Mouse (Mus musculus) fibroblast of lung, adult 2 months (primary cell): ENCODE data around the gene Tagln.

Experiments
- DNase-seq: peaks from one replicate; pipeline ENCODE4 v3.0.0-alpha.2; 2011; ENCODE audit warnings: low read depth

Gene Tagln

DNA sequence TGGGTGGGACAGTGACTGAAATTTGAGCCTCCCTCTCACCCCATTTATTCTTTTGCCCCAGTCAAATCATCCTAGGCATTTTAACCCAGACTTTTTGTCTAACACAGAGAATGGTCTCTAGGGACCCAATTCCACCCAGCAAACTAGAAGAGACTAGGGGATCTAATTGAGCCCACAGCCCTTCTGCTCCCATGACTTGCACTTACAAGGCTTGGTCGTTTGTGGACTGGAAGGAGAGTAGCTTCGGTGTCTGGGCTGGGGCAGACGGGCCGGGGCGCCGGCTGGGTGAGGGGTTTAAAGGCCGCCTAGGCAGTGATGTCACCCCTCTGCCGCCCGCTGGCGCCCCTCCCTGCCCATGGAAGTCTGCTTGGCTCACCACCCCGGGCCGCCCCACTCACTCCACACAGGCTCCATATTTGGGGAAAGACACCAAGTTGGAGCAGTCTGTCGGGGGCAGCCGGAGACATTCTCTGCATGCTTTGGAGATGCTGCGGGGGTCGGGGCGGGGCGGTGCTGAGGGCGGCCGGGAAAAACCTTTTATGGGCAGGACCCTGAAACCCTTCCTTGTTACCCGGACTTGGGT lies at the start of gene Tagln:
Tagln (minus strand) TSS at position 431 of the 583 bp plus-strand sequence.
- no peak for DNase-seq

DNA sequence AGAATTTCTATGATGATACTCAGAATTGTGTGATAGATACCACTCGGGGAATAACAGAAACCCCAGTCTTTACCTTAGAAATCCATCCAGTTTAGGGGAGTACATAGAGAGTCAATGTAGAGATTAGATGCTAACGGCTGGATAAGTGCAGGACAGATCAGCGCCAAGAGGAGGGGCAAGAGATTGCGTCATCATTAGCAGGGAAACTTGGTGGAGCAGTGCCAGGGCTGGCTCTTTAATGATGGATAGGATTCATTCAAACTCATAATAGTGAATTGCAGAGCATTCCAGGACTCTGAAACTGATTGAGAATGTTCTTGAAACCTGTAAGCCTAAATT lies 49.3 kb upstream of the Tagln start:
- DNase-seq = peak; percentile 29

DNA sequence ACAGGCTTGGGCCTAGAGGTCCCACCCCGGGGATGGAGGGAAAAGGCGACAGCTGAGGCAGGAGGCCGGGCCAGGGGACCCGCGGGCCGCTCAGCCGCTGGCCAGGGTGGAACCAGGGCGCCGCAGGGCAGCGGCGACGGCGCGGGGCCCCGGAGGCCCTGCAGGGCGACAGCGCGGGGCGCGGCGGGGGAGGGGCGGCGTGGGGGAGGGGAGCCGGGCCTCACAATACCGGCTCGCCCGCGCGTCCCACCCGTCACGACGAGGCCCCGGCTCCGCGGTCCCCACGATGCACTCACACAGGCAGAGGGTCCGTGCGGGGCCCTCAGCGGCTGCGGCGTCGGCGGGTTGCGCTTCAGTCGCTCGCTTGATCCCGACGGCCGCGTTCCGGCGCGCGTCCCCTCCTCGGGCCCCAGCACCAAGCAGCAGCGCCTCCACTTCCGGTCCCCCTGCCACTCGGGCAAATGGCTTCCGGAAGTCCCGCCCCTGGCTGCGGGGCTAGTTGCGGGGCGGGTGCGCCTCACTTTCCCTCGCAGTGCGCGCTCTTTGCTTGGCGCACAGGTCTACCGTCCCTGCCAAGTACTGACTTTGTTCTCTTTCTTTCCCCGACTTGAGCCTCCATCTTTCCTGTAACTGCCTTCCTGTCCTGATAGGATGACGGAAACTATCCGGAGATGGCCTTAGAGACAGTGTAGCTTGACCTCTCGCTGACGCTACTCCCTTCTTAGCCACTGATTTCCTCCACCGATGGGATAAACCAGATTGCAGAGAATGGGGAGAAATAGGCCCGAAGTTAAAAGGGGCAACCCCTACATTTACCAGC lies 48.8 kb upstream of the Tagln start:
- DNase-seq = peak; percentile 47

DNA sequence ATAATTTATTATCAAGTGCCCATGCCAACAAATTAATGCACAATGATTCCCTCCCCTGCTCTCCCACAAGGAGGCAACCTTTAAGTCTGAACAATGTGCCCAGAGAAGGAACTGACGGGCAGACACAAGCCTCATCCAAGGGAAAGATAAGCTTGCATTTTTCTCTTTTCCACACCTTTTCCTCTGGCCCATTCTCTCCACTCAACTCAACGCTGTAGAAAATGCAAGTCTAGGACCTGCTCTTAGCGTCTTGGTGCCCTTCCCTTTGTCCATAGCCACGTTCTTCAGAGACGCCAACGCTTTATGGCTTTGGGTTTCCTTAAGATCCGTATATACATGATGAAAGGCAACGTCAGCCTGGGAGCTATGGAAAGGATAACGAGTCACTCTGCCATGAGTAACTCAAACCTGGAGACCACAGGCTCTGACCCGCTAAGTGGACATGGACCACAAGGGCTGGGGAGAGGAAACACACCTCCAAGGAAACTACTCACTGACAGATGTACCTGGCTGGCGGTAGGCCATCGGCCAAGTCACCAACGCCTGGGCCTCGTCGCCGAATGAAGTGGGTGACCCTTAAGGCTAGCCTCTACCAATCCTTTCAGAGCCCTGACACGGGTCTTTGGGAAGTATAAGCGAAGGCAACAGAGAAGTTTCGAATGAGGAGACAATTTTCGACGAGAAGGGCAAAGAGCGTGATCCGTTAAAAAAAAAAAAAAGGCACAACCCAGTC lies 48.0 kb upstream of the Tagln start:
- DNase-seq = no peak

DNA sequence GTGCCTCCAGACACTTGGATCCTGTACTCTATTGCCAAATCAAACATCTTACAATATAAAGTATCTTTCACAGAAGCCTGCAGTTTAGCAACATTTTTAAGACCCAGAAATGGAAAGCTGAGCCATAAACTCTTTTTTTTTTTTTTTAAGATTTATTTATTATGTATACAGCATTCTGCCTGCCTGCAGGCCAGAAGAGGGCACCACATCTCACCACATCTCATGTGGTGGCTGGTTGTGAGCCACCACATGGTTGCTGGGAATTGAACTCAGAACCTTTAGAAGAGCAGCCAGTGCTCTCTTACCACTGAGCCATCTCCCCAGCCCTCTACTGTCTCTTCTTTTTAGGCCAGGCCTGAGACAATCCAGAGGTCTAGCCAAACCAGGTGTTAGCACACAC lies 45.5 kb upstream of the Tagln start:
- DNase-seq = no peak

DNA sequence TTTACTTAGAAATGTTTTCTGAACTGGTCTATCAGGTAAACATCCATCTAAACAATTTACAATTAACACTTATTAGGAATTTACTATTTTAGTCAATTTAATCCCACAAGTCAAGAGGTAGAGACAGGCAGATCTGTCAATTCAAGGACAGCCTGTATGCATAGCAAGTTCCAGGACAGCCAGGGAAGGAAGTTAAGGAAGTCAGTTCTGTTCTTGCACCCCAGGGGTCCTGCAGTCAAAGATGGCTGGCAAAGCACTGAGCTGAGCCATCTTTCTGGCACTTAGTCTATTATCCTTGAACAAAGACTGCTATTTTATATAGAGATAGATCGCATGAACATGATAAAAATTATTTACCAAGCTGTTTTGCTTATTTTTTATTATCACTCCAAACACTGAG lies 44.8 kb upstream of the Tagln start:
- DNase-seq = no peak

DNA sequence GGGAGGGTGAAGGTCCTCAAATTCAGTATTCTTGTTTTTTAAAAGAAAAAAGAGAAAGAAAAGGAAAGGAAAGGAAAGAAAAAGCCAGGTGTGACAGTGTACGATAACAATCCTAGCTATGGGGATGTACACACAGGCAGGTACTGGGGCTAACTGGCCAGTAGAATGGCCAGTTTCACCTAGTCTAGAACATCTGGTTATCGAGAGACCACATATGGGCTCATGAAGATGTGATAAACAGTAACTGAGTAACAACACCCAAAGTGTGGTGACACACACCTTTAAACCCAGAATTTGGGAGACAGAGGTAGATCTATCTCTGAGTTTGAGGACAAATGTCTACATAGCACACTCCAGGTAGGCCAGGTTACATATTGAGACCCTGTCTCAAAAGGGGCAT lies 43.9 kb upstream of the Tagln start:
- no peak for DNase-seq

DNA sequence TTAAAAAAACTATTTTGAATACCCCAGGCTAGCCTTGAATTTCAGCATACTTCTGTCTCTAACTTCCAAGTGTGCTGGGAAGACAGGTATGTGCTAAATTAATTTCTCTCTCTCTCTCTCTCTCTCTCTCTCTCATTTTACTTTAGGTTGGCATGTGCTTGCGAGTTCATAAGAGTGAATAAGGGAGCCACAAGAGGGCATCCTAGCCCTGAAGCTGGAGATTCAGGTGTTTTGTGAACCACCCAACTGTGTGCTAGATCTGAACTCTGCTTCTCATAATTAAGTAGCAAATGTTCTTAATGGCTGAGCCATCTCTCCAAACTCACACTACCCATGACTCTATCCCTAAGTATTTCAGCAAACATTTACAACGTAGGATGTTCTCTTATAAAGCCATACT lies 41.0 kb upstream of the Tagln start:
- DNase-seq = no peak

DNA sequence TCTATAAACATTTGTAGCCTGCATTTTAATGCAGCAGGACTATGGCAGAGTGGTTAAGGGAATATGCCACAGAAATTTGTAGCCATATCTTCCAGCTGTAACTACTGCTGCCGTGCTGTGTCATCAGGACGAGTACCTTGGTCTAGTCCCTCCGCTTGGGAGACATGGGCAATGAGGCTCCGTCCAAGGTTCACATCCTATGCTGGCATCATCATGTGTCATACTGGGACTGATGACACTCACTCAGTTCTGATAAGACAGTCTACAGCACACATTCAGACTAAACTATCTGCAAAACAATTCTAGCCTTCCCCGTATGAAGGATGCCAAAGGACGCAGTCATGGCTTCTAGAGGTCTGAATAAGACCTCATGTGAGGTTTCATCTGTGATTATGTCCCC lies 27.7 kb upstream of the Tagln start:
- no peak for DNase-seq

DNA sequence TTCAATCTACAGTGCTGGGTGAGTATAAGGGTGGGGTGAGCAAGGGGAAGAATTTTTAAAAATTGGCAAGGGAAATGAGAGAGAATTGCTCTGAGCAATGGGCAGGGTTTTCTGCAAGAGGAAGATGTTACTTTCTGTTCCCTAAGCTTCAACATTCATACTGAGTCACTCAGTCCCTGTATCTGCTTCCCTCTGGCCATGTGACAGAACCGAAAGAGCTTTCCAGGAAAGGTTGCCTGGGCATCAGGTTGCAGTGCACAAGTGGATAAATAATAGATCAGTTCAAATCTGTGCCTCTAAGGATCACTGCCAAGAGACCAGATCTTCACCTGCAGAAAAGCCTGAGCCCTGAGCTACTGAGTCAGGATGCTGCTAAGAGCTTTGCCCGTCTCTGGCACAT lies 26.0 kb upstream of the Tagln start:
- no peak for DNase-seq

DNA sequence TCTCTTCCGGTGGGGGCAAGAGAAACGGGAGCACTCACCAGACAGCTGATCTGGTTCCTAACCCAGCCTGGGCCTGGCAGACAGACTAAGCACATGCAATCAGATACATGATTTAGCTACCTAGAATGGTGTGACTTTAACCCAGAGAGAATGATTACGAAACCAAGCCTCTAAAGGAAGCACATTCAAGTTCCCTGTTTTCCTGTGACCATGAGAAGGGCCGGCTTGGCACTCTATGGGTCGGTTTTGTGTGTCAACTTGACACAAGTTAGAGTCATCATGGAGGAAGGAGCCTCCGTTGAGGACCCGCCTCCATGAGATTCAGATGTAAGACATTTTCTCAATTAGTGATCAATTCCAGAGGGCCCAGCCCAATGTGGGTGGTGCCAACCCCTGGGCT lies 23.8 kb upstream of the Tagln start:
- no peak for DNase-seq

DNA sequence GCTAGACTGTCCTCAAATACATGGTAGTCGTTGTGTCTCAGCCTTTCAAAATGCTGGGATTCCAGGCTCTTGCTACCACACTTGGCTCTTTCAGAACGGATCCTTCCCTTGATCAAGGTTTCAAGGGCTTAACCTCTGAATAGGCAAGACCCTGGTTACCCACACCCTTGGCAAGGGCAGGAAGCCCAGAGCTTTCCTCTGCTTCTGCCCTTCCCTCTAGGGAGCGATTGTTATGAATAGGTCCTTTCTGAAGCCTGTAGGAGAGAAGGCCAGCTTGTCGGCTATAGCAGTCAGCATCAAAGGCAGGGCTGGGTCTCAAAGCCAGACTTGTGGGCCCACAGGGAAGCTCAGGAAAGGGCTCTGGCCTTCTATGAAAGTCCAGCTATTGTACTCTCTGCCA lies 23.0 kb upstream of the Tagln start:
- no peak for DNase-seq

DNA sequence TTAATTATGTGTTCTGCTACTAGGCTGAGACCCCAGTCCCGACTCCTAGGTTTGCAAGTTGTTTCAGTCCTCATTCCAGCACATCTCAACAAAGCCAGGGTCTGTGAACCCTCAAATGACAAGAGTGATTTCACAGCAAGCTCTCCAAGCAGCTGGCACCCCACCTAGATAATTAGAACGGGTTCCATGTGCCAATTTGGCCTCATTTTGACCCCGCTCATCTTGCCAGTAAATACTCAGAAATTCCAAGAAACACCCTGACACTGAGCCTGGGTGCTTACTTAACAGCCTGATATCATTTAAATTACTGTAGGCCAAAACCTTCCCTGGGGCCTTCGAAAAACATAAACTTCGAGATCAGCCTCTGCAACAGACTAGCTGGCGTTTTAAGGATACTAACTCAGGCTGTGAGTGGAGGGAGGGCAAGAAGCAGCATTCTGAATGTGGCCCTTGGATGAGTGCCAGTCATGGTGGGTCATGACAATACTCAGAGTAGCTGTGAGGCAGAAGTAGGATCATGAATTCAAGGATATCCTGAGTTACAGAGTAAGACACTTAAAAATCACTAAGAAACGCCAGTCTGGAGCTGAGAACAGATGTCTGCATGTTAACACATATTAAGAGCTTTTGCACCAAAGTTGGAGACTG lies 22.3 kb upstream of the Tagln start:
- DNase-seq = no peak

DNA sequence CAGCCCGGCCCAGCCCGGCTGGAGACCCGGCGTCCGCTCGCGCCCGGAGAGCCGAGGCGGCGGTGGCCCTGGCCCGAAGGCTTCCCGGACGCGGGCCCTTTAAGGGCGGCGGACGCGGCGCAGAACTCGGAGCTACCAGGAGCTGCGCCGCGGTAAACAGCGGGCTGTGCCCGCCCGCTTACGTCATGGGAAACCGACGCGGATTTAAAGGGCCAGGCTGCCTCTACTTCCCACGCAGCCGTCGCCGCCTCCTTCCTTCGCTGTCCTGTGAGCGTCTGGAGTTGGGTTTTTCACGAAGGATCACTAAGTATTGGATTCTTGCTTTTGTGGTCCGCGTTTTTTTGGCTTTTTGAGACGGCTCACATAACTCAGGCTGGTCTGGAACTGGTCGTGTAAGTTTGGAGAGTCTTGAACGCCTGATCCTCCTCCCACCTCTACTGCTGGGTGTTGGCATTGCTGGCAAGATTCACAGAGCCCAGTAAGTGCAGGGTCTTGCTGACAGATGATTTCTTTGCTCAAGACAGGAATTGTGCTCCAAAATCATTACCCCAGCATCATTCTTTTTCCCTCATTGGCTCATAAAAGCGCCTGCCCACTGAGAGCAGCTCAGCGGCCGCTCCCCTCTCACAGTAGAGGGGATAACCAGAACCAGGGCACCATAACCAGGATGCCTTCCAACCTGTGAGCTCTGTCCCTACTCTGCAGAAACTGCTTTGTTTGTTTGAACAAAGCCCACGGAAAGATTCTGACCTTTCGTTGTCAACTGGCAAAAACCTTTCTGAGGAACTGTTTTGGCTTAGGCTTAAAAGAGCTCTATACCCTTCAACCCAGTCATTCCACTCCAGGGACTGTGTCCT lies 19.5 kb upstream of the Tagln start, which contains the start of gene Sidt2:
Sidt2 (minus strand) TSS at position 152 of the 857 bp plus-strand sequence.
- DNase-seq = peak; percentile 64

DNA sequence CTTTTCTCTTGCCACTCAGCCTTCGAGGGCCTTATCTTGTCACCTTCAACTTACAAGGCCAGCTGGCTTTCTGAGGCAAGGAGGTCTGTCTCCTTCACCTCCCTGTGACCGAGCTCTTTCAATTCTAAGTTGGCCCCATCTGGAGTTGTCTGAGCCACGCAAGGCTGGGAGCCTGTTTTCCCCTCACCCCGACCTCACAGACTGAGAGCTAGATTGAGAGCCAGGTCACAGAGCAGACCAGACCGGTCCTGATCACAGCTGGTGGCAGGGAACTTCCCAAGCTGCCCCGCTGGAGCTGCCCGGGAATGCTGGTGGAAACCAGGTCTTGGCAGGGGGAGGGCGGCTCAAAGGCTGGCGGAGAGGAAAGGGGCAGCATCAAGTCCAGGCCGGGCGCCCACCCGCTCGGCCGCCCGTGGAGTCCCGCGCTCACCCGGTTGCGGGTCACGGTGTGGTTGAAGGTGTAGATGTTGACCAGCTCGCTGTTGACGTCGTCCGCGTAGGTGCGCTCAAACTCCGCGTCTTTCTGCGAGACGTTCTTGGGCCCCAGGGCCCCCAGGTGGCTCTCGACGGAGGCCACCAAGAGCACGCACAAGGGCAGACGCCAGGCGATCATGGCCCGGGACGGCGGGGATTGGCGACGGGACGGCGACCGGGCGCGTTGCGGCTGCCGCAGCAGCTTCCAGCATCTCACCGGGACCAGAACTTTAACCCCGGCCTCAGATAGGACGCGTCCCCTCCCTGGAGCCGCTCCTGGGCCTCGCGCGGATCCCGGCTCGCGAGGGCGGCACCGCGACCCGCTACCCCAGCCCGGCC lies 18.6 kb upstream of the Tagln start:
- peak; percentile 29 for DNase-seq

DNA sequence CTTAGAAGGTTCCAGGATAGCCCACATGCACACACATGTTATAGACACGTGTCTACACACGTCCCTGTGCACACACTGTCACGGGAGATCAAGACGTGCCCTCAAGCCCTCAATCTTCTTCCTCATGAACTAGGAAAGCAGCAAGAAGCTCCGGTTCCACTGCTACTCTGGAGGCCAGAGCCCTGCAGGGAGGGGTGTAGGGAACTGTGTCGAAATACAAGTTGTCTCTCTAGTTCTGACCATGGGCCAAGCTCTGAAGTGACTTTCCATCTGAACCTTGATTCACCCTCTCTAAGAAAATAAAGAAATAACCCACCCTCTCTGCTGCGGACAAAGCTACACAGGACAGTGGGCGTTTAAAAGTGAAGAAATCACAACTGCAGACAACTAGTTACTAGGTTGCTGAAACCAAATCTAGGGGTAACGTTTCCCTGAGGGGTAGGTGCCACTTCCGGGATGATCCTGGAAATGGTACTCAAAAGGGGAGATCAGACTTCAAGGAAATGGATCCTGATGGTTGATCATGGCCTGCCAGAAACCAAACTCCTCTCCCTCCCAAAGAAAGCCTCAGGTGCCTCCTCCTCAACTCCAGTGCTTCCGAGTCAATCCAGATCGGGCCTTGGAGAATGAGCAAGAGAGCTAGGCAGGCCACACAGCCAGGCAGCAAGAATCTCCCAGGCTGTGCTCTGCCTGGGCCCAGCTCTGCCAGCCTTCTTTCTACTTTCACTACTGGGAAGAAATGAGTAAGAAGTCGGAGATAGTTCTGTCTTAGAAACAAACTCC lies 17.8 kb upstream of the Tagln start:
- DNase-seq = no peak

DNA sequence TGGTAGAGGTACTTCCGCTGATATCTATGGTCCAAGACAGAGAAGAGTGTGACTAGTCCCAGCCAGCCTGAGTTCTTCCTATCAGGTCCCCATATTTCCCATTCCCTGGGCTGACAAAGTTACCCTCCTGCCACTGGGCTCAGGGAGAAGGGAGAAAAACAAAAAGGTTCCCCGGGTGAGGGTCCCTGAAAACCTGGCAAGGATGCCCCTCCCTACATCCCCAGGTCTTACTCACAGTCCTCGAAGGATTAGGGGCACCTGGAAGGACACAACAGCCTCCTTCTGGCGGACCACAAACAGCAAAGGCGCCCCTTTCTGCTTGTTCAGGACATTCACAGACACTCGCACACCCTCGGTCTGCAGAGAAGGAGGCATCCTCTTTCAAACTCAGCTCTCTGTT lies 17.0 kb upstream of the Tagln start:
- no peak for DNase-seq

DNA sequence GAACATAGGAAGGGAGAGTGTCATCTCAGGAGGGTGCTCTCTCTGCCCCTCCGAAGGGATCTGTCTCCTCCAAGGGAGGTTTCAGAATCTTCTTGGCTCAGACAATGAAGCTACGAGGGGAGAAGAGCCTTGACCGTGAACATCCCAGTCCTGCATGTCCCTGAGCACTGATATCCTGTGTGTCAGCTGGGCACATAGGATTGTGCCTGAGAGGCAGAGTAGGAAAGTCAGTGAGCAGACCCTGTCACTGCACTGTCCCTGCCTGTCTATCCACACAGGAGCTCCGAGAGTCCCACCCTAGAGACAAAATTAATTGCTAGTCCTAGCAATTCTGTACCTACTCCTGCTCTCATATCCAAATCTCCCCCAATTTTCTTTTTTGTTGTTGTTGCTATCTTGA lies 16.2 kb upstream of the Tagln start:
- DNase-seq = no peak

DNA sequence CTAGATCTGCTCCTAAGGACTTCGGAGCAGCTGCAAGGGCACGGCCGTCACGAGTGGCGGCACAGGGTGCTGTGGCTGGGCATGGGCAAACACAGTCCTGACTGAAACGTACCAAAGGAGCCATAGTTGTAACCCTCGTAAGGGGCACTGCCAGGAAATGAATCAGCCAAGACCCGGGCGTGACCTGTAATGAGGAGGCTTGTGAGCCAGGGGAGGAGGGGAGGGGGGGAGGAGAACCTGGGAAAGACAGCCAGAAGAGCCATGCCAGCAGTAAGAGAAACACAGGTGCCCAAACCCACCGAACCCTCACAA lies 11.0 kb upstream of the Tagln start:
- no peak for DNase-seq

DNA sequence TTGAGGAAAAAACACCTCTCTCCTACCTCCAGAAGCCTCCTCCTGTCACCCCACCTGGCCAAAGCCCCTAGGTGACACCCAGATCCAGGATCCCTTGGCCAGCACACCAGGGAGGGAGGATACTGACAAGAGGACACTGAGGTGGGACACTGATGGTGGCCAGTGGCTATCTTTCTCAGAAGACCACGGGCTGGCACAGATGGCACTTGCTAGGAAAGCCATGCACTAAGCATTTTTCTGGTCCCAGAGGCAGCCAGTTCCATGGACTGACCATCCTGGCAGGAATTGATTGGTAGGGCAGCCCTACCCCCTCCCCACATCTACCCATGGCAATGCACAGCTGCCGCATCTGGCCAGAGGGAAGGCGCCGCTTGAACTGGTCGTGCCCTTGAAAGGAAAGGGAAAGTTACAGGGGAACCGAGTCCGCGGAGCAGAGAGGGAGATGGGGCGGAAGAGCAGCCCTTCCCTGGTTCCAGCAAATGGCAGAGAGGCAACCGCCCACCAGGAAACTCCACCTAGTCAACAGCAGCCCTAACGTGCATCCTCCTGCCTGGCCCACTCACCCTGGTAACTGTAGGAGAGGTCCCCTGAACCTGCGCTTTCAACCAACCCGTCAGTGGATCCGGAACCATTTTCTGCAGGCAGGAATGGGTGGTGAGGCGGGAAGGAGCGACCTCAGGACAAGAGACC lies 10.5 kb upstream of the Tagln start:
- no peak for DNase-seq
